Mouse (Mus musculus) hindbrain, embryonic 10.5 days (tissue): ENCODE data around the gene Cfap65. TPM values are rescaled to one million over a fixed set of nuclear protein-coding genes. Genes with fewer than 3 reads are reported as not detected.

Experiments
- DNase-seq: peaks from one replicate; pipeline ENCODE4 v3.0.0-alpha.2; 2017; ENCODE audit warnings: low spot score
- H3K27ac ChIP-seq: fragments of 300-500 bp; sonication (generic); 2 replicates; pipeline ENCODE4 v1.5.1; 2016; ENCODE audit warnings: mild to moderate bottlenecking, moderate library complexity
- H3K27me3 ChIP-seq: fragments of 300-500 bp; sonication (generic); 2 replicates; pipeline ENCODE4 v1.6.1; 2016; ENCODE audit warnings: mild to moderate bottlenecking; ENCODE audit not compliant: poor library complexity, insufficient read depth, severe bottlenecking
- H3K36me3 ChIP-seq: fragments of 300-500 bp; sonication (generic); 2 replicates; pipeline ENCODE4 v1.6.1; 2016; ENCODE audit warnings: mild to moderate bottlenecking, moderate library complexity
- H3K4me1 ChIP-seq: fragments of 300-500 bp; sonication (generic); replicated peaks from 2 replicates; pipeline ENCODE4 v1.6.1; 2016; ENCODE audit warnings: mild to moderate bottlenecking
- H3K4me3 ChIP-seq: fragments of 300-500 bp; sonication (generic); 2 replicates; pipeline ENCODE4 v1.5.1; 2016; ENCODE audit warnings: mild to moderate bottlenecking, moderate library complexity
- H3K9me3 ChIP-seq: fragments of 300-500 bp; sonication (generic); 2 replicates; pipeline ENCODE4 v1.6.1; 2016; ENCODE audit warnings: mild to moderate bottlenecking, moderate library complexity
- WGBS: fragments of 180-500 bp; shearing (Covaris S2); methylation state at CpG from one replicate; pipeline ENCODE4 v1.1.7; 2016; 5-methylcytosine and 5-hydroxymethylcytosine counted together
- polyA plus RNA-seq: library from polyadenylated mRNA; unstranded; fragments of >200 nt; fragmentation: Nextera tagmentation; extraction: Ambion mirVana; gene quantifications from 2 replicates; pipeline ENCODE4 v1.2.1, GENCODE M21; 2016

Cfap65 gene
- polyA plus RNA-seq = 0.50 and 1.7 TPM in 2 replicates

DNA sequence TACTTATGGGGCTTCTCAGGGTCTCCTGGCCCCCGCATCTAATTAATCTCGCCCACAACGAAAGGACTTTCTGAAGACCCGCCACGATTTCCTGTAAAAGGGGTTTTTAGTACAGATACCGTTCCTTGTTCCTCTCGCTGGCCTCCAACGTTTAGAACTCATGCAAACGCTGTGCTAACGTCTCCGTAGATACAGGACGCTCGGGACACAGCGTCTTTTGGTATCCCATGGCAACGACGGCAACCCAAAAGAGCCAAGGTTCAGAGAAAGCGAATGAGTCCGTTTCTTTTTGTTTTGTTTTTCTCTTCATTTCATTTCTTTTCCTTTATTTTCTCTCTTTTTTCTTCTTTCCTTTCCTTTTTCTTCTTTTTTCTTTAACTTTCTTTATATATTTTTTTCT, at the start of gene Cfap65:
Cfap65 (minus strand) TSS at position 198 of the 400 bp plus-strand sequence.
- H3K4me3 ChIP-seq = peak within 1 kb of the TSS; percentile 50
- H3K9me3 ChIP-seq = no peaks in the 10 kb centered on the region
- DNase-seq = peak; percentile 59
- peaks cover 32% of the 10 kb centered on the region for H3K27me3 ChIP-seq
- H3K36me3 ChIP-seq = no peaks in the 10 kb centered on the region
- H3K4me1 ChIP-seq = no peaks in the 10 kb centered on the region
- no peak within 1 kb of the TSS for H3K27ac ChIP-seq
- 1% methylated on average over 18 of the region's 18 CpGs for WGBS

DNA sequence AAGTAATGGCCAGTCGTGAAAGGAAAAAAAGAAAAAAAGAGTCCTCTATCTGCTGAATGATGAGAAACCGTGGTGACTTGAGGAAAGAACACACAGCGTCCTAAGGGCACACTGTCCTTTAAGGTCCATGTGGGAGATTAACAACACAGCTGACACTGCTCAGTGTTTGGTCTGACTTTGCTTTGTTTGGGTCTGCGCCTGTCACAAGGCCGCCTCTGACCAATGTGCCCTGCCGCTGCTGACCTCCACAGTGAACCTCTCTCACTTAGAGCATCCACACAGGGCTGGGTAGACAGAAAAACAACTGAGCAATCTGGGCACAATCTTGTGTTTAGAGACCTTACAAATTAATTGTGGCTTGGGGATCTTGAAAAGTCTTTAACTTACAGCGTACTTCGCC, 41.6 kb upstream of the Cfap65 start:
- DNase-seq = no peak
- Histone ChIP-seq H3K36me3 (no peaks in the 10 kb centered on the region), H3K4me1 (peaks cover 15% of the 10 kb centered on the region), H3K9me3 (no peaks in the 10 kb centered on the region), H3K27me3 (no peaks in the 10 kb centered on the region), H3K4me3 (no peak overlapping the region), H3K27ac (no peak overlapping the region; the same call in 1 of the 2 replicates)
- WGBS = 82% methylated on average over 8 of the region's 8 CpGs

DNA sequence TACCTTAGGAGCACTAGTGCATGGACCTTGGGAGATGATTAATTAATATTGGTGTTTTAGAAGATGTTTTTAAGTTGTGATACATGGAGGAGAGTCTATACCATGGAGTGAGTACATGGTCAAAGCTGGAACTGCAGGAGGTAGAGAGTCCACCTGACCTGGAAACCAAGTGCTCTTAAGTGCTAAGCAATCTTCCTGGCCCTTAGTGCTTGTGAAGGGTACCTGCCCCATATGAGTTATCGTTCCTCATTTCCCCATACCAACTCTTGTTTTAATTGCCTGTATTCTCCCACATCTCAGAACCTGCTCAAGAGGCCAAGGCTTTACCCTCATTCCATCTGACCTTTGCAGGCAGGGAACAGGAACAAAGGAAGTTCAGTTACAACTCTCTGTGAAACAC, 40.5 kb upstream of the Cfap65 start:
- DNase-seq = no peak
- no peaks in the 10 kb centered on the region for H3K9me3 ChIP-seq
- H3K4me1 ChIP-seq = peaks cover 20% of the 10 kb centered on the region
- 86% methylated on average over 1 of the region's 1 CpGs for WGBS
- H3K4me3 ChIP-seq = no peak overlapping the region
- H3K27ac ChIP-seq = no peak overlapping the region
- H3K27me3 ChIP-seq = no peaks in the 10 kb centered on the region
- H3K36me3 ChIP-seq = no peaks in the 10 kb centered on the region

DNA sequence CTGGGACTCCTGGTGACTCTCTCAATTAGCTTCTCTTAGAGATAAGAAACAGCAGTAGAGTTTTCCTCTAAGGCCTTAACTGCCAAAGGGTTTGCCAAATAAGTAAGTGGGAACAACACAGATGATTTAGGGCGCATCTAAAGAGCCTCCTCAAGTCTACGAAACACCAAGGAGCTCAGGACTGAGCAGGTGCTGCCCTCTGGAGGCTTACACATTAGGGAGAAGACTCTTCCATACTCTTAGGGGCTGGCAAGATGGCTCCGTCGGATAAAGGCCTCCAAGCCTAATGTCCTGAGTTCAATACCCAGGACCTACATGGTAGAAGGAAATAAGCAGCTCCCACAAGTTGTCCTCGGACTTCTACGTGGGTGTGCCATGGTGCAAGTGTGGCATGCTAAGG, 38.2 kb upstream of the Cfap65 start:
- 83% methylated on average over 6 of the region's 6 CpGs for WGBS
- H3K4me3 ChIP-seq = no peak overlapping the region
- no peaks in the 10 kb centered on the region for H3K9me3 ChIP-seq
- no peaks in the 10 kb centered on the region for H3K27me3 ChIP-seq
- H3K27ac ChIP-seq = no peak overlapping the region
- peaks cover 13% of the 10 kb centered on the region for H3K4me1 ChIP-seq
- H3K36me3 ChIP-seq = no peaks in the 10 kb centered on the region
- DNase-seq = no peak

DNA sequence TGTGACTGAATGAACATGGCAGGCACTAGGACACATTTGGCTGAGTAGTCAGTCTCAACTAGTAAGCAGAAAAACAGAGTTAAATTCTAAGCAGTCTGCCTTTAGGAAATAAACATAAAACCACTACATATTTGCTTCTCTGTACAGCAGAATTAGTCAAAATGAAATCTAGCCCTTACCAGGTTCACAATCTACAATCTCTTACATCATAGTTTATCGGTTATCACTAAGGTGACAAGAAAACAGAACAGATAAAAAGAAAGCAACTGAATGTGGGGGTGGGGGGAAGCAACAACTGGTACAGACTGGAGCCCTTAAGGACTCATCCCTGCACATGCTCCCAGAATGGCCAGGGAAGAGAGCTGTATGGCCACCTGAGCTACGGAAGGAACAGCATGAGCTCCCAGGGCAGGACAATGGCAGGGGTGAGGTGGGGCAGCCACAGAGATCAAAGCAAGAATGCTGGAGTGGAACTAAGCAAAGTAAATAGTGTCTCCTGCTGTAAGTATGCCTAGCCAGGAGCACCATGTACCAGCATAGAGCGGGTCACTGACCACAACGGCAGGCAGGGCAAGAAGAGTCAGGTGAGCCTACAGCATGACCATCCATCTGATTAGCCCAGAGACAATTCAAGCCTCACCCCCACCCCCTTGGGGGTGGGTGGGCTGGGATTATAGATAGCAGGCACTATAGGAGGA, 36.1 kb upstream of the Cfap65 start:
- peaks cover 8% of the 10 kb centered on the region for H3K4me1 ChIP-seq
- 60% methylated on average over 4 of the region's 4 CpGs for WGBS

DNA sequence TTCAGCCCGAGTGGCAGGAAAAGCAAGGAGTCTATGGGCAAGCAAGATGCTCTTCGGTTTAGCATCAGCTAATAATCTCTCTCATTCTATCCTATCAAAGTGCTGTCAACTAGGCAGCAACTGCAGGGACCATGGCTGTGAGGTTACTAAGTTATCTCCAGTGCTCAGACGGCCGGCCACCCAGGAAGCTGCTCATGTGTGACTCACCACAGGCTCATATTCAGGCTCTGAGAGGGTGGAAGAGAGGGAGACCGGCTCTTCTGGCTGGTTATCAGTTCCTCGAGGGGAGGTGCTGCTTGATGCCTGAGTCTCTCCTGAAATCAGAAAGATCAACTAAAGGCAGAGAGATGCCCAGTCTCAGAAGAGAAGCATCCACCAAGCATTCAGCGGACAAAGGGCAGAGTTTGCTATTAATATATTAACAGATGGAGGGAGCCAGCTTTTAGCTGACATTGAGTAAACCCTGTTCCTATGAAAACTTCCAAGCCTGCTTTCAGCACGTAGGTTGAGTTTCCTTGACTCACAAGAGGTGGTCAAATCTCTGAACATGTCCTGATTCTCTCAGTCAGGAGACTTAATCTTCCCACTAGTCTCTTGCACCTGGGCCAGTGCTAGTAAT, 32.7 kb upstream of the Cfap65 start:
- Histone ChIP-seq H3K27me3 (peaks cover 10% of the 10 kb centered on the region; the same call in 1 of the 2 replicates), H3K36me3 (no peaks in the 10 kb centered on the region), H3K4me3 (no peak overlapping the region), H3K27ac (no peak overlapping the region), H3K9me3 (no peaks in the 10 kb centered on the region), H3K4me1 (peaks cover 16% of the 10 kb centered on the region)
- 76% methylated on average over 8 of the region's 8 CpGs for WGBS
- no peak for DNase-seq

More for the DNA sequence above, 36.1 kb upstream of the Cfap65 start:
- Histone ChIP-seq H3K9me3 (no peaks in the 10 kb centered on the region), H3K4me3 (no peak overlapping the region), H3K36me3 (no peaks in the 10 kb centered on the region), H3K27me3 (no peaks in the 10 kb centered on the region), H3K27ac (no peak overlapping the region)
- no peak for DNase-seq

DNA sequence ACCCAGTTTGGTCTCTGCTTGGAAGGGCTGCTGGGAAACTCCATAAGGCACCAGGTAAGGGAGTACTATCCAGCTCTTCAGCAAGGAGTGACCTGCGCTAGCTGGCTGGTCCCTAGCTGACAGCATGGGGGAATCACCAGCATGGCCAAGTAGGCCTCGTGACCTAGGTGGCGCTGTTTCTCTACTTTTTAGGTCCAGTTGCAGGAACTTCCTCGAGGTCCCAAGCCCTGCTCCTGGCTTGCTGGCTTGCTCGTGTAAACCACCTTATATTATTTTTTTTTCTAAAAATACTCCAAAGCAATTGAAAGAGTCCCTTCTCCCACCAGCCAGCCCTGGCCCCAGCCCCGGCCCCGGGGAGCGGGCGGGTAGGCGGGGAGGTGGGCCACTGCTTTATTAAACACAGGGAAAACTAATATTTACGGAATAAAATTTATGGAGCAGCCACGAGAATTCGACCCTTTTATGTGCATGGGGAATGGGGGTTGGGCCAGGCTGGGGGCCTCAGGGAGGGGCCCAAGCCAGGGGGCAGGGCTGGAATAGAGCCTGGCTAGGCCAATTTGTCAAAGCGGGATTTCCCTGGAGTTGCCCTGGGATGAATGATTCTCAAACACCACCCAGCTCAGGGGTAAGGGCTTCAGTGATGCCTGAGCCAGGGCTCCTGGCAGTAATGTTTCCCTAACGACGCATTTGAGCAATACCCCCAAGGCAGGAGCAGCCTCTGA, 29.3 kb upstream of the Cfap65 start:
- DNase-seq = peak; percentile 80
- Histone ChIP-seq H3K36me3 (no peaks in the 10 kb centered on the region), H3K27me3 (peaks cover 27% of the 10 kb centered on the region; the same call in 1 of the 2 replicates), H3K4me1 (peaks cover 8% of the 10 kb centered on the region), H3K4me3 (peak overlapping the region; percentile 36), H3K9me3 (no peaks in the 10 kb centered on the region), H3K27ac (peak overlapping the region; percentile 57; the same call in 1 of the 2 replicates)
- WGBS = 18% methylated on average over 16 of the region's 16 CpGs

DNA sequence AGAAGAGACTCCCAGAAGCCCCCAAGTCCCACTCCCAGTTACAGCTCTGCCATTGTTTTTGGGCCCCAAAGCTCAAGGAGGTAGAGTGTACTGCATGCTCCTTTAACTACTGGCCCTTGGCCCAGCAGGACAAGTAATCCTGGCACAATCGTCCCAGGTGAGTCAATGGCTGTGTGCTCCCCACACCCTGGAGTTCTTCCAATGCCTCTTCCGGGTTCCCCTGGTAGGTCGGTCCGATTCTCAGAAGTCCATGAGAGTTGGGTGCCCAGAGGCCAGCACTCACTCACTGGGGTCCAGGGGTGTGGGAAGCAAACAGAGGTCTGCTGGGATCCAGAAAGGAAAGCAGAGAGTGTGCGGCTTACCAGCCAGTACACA, 27.4 kb upstream of the Cfap65 start:
- DNase-seq = no peak
- Histone ChIP-seq H3K27me3 (peaks cover 38% of the 10 kb centered on the region; the same call in 1 of the 2 replicates), H3K9me3 (no peaks in the 10 kb centered on the region), H3K27ac (no peak overlapping the region), H3K36me3 (no peaks in the 10 kb centered on the region), H3K4me3 (no peak overlapping the region), H3K4me1 (peaks cover 8% of the 10 kb centered on the region)
- WGBS = 88% methylated on average over 5 of the region's 5 CpGs

DNA sequence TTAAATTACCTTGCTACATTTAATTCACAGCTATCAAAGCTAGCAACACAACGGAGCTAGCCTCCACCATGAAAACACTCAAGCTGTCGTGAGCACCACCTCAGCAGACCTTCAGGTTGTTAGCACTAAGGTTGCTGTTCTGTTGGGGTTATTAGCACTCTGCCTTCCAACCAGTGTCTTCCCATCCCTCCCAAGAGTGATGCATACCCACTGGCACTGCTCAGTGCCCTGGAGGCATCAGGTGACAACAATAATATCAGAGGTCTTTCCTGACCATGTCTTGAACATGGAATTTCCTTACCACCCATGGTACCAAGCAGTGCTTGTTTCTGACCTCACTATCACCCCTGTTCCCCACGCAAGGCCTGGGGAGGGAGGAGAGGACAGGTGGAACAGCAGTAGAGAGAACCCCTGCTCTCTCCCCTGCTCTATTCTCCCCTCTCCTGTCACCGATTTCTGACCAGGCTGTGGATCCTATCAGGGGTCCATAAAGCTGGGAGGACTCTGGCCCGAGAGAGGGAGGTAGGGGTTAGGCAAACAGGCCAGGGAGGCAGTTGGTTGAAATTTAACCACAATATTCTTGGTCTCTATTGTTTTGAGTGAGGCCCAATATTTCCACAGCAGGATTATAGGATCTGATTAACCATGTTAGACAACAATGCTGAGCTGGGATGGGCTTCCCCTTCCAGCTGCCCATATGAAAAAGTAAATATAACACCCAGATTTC, 26.9 kb upstream of the Cfap65 start:
- H3K4me3 ChIP-seq = no peak overlapping the region
- WGBS = 77% methylated on average over 5 of the region's 5 CpGs
- peaks cover 43% of the 10 kb centered on the region for H3K27me3 ChIP-seq
- H3K27ac ChIP-seq = no peak overlapping the region
- H3K9me3 ChIP-seq = no peaks in the 10 kb centered on the region
- H3K4me1 ChIP-seq = peaks cover 8% of the 10 kb centered on the region
- no peak for DNase-seq
- H3K36me3 ChIP-seq = no peaks in the 10 kb centered on the region

DNA sequence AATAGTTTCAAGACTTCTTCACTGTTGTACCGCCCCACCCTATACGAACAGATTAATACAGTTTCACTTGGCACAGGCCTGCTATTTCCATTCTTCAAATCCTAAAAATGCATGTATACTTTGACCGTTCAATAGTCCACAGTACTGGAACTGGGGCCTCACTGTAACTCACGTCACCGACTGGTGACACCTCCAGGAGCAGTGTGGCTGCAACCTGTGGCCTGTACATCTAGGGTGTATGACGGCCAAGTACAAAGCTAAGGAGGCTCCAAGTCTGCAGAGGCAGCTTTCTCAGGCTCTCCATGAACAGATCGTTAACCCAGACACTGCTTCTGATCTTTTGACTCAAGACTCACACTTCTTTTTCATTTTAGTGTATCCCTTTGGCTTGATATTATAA, 26.3 kb upstream of the Cfap65 start:
- no peaks in the 10 kb centered on the region for H3K36me3 ChIP-seq
- DNase-seq = no peak
- no peak overlapping the region for H3K4me3 ChIP-seq
- H3K27me3 ChIP-seq = peaks cover 48% of the 10 kb centered on the region
- H3K27ac ChIP-seq = no peak overlapping the region
- H3K9me3 ChIP-seq = no peaks in the 10 kb centered on the region
- 90% methylated on average over 7 of the region's 7 CpGs for WGBS
- peaks cover 8% of the 10 kb centered on the region for H3K4me1 ChIP-seq

DNA sequence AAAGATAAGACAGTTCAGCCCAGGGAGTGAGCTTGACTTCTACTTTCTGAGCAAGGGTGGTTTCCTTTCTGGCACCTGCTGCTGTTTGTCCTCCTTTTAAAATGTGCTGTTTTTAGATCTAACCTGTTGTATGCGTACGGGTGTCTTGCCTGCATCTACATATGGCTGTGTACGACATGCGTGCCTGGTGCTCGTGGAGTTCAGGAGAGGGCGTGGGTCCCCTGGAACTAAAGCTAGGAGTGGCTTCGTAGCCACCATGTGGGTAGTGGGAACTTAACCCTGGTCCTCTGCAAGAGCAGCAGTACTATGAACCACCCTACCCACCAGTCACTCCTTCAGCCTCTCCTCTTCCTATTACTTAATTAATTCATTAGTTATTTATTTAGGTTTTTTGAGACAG, 24.7 kb upstream of the Cfap65 start:
- peaks cover 61% of the 10 kb centered on the region for H3K27me3 ChIP-seq
- H3K4me1 ChIP-seq = peaks cover 6% of the 10 kb centered on the region
- H3K36me3 ChIP-seq = no peaks in the 10 kb centered on the region
- no peak overlapping the region for H3K27ac ChIP-seq
- H3K9me3 ChIP-seq = no peaks in the 10 kb centered on the region
- no peak overlapping the region for H3K4me3 ChIP-seq
- DNase-seq = no peak
- 93% methylated on average over 7 of the region's 7 CpGs for WGBS

DNA sequence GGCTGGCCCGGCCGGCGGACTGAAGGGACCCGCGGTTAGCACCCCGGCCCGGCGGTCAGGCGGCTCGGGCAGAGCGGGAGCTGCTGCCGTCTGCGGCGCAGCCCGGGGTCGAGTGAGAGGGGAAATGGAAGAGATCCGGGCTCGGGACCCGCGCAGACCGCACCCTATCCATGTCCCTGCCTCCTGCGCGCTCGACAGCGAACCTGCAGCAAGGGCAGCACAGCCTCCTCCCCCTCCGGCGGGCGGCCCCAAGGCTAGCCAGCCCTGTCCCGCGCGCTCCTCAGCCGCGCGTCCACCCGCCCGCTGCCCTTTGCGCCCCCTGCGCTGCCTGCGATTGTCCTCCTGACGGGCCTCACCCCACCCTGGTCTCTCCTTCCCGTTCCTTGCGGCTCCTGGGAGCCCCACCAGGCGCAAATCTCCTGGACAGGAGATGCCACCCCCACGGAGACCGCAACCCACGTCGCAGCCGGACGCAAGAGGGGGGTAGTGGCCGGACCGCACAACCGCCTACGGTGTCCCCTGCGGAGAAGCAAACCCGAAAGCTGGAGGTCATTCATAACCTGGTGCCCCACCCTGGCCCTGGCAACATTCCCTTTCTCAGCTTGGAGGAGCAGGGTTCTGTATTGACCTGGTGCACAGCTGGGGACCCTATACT, 16.3 kb upstream of the Cfap65 start, which contains the start of gene Ihh:
Ihh (minus strand) TSS at position 117 of the 655 bp plus-strand sequence.
- no peaks in the 10 kb centered on the region for H3K9me3 ChIP-seq
- DNase-seq = peak; percentile 46
- no peak within 1 kb of the TSS for H3K27ac ChIP-seq
- H3K36me3 ChIP-seq = no peaks in the 10 kb centered on the region
- WGBS = 2% methylated on average over 55 of the region's 55 CpGs
- peaks cover 98% of the 10 kb centered on the region for H3K27me3 ChIP-seq
- H3K4me3 ChIP-seq = peak within 1 kb of the TSS; percentile 51
- peaks cover 45% of the 10 kb centered on the region for H3K4me1 ChIP-seq
